Mouse (Mus musculus) liver, embryonic 16.5 days (tissue): ENCODE results near the gene Prkn. TPM values are rescaled to one million over a fixed set of nuclear protein-coding genes. Genes with fewer than 3 reads are reported as not detected.

Experiments used
- ATAC-seq: fragments of 200-750 bp; cut with Nextera tagmentation; 2 replicates; pipeline ENCODE4 v1.8.0; 2017; ENCODE audit warnings: low read depth, mild to moderate bottlenecking, moderate number of reproducible peaks, moderate library complexity
- H3K27ac ChIP-seq: fragments of 300-500 bp; sonication (generic); 2 replicates; pipeline ENCODE4 v1.5.1; 2014; ENCODE audit warnings: mild to moderate bottlenecking, low read length
- H3K27me3 ChIP-seq: fragments of 300-500 bp; sonication (generic); 2 replicates; pipeline ENCODE4 v1.6.1; 2014; ENCODE audit warnings: low read depth, low read length, mixed read lengths; ENCODE audit not compliant: control insufficient read depth, insufficient read depth
- H3K36me3 ChIP-seq: fragments of 300-500 bp; sonication (generic); 2 replicates; pipeline ENCODE4 v1.6.1; 2014; ENCODE audit warnings: mild to moderate bottlenecking; ENCODE audit not compliant: control insufficient read depth, insufficient read depth
- H3K4me1 ChIP-seq: fragments of 300-500 bp; sonication (generic); 2 replicates; pipeline ENCODE4 v1.6.1; 2014; ENCODE audit warnings: low read depth, low read length, mixed read lengths; ENCODE audit not compliant: control insufficient read depth
- H3K4me2 ChIP-seq: fragments of 300-500 bp; sonication (generic); 2 replicates; pipeline ENCODE4 v1.6.1; 2014; ENCODE audit warnings: low read depth, low read length, mixed read lengths
- H3K4me3 ChIP-seq: fragments of 300-500 bp; sonication (generic); 2 replicates; pipeline ENCODE4 v1.5.1; 2014; ENCODE audit warnings: low read depth, mild to moderate bottlenecking, low read length
- H3K9ac ChIP-seq: fragments of 300-500 bp; sonication (generic); 2 replicates; pipeline ENCODE4 v1.6.1; 2014; ENCODE audit warnings: low read depth, low read length
- H3K9me3 ChIP-seq: fragments of 300-500 bp; sonication (generic); replicated peaks from 2 replicates; pipeline ENCODE4 v1.6.1; 2016; ENCODE audit warnings: low read length; ENCODE audit not compliant: control insufficient read depth
- WGBS: fragments of 180-500 bp; shearing (Covaris S2); extraction: QIAGEN DNeasy Blood & Tissue Kit; methylation state at CpG from one replicate; pipeline ENCODE4 v1.1.7; 2014; ENCODE audit not compliant: insufficient replicate concordance; 5-methylcytosine and 5-hydroxymethylcytosine counted together
- polyA plus RNA-seq: library from polyadenylated mRNA; unstranded; fragments of >200 nt; fragmentation: Nextera tagmentation; extraction: Ambion mirVana; gene quantifications from 2 replicates; pipeline ENCODE4 v1.2.1, GENCODE M21; 2015

Prkn gene
- polyA plus RNA-seq, 1 experiment from 2014 or later, result 0.70 TPM

DNA sequence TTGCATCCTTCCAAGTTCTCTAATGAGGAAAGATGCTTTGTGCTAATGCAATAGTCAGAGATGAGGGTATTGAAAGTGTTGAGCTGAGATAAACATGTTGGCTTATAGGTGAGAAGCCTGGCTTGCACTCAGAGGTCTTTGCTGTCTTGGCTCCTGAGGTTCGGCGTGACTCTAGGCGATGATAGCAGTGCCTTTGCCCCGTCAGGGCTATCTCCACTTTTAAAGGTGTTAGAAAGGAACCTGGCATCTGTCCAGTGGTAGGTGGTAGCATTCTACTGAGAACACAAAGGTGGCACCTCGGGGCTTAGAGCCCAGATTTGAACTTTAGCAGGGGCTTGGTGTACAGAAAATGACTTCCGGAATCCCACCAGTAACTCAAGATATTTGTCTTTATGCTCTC is 554.4 kb downstream of the Prkn start:
- no peaks in the 10 kb centered on the region for H3K36me3 ChIP-seq
- no peak overlapping the region for H3K4me3 ChIP-seq
- H3K4me2 ChIP-seq, result no peak overlapping the region
- WGBS, result 70% methylated on average over 6 of the region's 6 CpGs
- H3K27ac ChIP-seq, result no peak overlapping the region
- no peak for ATAC-seq
- no peaks in the 10 kb centered on the region for H3K9me3 ChIP-seq
- no peaks in the 10 kb centered on the region for H3K27me3 ChIP-seq
- no peaks in the 10 kb centered on the region for H3K4me1 ChIP-seq
- no peak overlapping the region for H3K9ac ChIP-seq

DNA sequence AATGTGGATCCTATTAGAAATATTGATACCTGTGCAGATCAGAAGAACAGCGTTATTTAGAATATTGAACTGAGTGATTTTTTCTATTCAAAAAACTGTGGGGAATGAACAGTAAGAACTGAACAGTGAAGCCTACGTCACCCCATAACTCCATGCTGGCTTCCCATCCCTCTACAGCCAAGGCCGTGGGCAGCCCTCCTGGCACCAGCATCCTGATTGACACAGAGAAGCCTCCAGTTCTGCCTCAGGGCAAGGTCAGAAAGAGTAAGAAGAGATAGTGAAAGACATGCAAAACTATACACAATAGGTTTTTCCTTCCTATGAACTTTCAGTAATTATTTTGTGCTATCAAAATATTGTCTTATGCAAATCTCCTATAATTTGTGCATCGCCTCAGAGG is 557.5 kb downstream of the Prkn start:
- no peak for ATAC-seq
- H3K27ac ChIP-seq, result no peak overlapping the region
- H3K4me3 ChIP-seq, result no peak overlapping the region
- H3K4me2 ChIP-seq, result no peak overlapping the region
- no peaks in the 10 kb centered on the region for H3K36me3 ChIP-seq
- no peaks in the 10 kb centered on the region for H3K4me1 ChIP-seq
- H3K27me3 ChIP-seq, result no peaks in the 10 kb centered on the region
- 61% methylated on average over 4 of the region's 4 CpGs for WGBS
- no peak overlapping the region for H3K9ac ChIP-seq
- H3K9me3 ChIP-seq, result no peaks in the 10 kb centered on the region

DNA sequence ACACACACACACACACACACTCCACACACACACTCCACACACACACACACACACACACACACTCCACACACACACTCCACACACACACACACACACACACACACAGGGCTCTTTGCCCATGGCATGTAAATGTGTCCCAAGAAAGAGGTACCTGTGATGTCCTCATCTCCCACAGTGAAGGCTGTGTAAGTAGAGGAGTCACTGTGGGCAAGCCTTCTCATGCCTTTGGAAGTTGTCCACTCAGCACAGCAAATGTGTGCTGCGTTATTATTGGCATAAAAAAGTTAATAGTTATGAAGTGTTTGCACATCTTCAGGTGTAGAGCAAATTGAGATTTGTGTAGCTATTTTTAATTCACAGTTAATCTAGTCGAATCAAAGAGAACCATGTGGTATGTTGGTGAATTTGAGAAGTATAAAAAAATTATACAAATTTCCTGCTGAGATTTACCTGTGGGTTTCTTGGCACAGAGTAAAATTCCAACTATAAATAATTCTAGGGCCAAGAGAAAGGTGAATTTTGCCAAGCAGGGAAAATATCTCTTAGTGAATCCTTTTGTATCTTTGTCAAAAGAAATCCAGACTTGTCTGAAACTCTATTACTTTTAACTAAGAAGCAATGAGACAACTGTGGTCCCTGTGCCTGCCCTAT is 562.2 kb downstream of the Prkn start:
- no peak overlapping the region for H3K9ac ChIP-seq
- no peak overlapping the region for H3K4me3 ChIP-seq
- no peak overlapping the region for H3K27ac ChIP-seq
- H3K9me3 ChIP-seq, result no peaks in the 10 kb centered on the region
- no peak for ATAC-seq
- WGBS, result 53% methylated on average over 2 of the region's 2 CpGs
- H3K4me1 ChIP-seq, result no peaks in the 10 kb centered on the region
- H3K36me3 ChIP-seq, result no peaks in the 10 kb centered on the region
- H3K27me3 ChIP-seq, result no peaks in the 10 kb centered on the region
- no peak overlapping the region for H3K4me2 ChIP-seq

DNA sequence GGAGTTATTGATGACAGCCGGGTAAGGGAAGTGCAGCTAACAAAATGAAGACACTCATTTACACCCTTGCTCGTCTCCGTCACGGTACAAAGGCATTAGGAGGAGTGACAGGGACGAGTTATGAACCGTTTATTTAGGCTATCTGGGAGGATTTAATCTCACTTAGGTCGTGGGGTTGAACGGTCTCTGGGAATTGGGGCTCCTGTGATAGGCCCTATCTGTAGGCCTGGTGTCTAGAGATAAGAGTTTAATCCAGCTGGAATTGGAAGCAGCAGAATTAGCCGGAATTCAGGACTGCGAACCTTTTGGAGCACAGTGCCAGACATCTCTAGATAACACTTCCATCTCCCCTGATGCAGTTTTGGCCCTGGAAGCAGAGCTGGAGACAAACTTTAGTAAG is 571.2 kb downstream of the Prkn start:
- no peak overlapping the region for H3K4me2 ChIP-seq
- no peaks in the 10 kb centered on the region for H3K9me3 ChIP-seq
- H3K27me3 ChIP-seq, result no peaks in the 10 kb centered on the region
- no peak for ATAC-seq
- no peak overlapping the region for H3K27ac ChIP-seq
- H3K4me1 ChIP-seq, result no peaks in the 10 kb centered on the region
- no peaks in the 10 kb centered on the region for H3K36me3 ChIP-seq
- 38% methylated on average over 10 of the region's 10 CpGs for WGBS
- H3K4me3 ChIP-seq, result no peak overlapping the region
- H3K9ac ChIP-seq, result no peak overlapping the region

DNA sequence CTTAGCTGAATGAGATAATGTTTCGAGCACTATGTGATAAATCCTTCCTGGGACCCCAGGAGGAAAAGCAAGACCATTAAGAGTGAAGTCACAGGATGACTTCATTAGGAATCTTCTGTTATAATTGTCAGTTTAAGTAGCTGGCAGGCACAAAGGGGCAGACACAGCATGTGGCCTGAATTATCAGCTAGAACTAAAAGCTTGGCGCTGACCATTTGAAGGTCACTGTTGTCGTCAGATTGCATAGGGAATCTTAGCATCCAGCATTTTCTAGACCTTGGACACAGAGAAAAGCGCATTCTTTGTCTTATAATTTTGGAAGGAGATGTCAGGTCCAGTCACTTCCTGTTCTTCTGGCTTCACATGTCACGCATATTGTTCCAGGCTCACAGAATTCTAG is 573.5 kb downstream of the Prkn start:
- Histone ChIP-seq H3K27me3 (no peaks in the 10 kb centered on the region), H3K4me3 (no peak overlapping the region), H3K4me2 (no peak overlapping the region), H3K36me3 (no peaks in the 10 kb centered on the region), H3K9me3 (no peaks in the 10 kb centered on the region), H3K27ac (no peak overlapping the region), H3K4me1 (no peaks in the 10 kb centered on the region), H3K9ac (no peak overlapping the region)
- ATAC-seq, result no peak
- 61% methylated on average over 5 of the region's 5 CpGs for WGBS

DNA sequence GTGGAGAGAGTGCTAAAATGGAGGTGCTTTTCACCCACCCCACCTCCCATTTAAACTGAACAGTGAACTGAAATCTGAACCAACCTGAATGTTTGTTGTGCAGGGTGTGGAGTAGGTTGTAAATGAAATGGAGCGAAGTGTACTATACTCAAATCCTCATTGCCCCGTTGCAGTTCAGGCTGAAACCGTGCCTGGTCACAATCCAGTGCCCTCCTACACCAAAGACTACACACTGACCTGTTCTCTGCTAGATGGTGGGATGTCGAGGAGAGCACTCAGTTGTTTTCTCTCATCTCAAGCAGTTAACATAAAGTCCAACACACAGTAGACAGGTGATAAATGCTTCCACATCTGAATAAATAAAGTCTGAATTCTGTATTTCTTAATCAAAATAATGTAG is 574.1 kb downstream of the Prkn start:
- no peak overlapping the region for H3K4me3 ChIP-seq
- no peaks in the 10 kb centered on the region for H3K9me3 ChIP-seq
- ATAC-seq, result no peak
- H3K9ac ChIP-seq, result no peak overlapping the region
- H3K4me1 ChIP-seq, result no peaks in the 10 kb centered on the region
- H3K36me3 ChIP-seq, result no peaks in the 10 kb centered on the region
- H3K4me2 ChIP-seq, result no peak overlapping the region
- WGBS, result 53% methylated on average over 4 of the region's 4 CpGs
- H3K27ac ChIP-seq, result no peak overlapping the region
- H3K27me3 ChIP-seq, result no peaks in the 10 kb centered on the region

DNA sequence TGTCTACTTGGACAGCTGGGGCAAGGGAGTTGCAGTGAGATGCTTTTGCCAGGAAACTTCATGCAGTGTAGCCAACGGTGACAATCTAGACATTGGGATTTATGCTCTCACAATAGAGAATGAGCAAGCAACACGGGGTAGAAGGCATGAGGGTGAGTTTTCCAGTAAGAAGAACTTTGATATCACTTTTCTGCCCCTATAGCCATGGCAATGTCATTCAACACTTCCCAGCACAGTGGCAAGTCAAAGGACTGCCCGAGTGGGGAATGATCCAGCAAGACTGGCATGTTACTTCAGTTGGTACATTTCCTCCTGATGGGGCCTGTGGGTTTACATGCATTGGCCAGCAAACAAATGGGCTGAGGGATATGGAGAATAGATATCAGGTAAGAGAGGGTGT is 577.0 kb downstream of the Prkn start:
- 59% methylated on average over 3 of the region's 3 CpGs for WGBS
- Histone ChIP-seq H3K4me1 (no peaks in the 10 kb centered on the region), H3K36me3 (no peaks in the 10 kb centered on the region), H3K27ac (no peak overlapping the region), H3K4me3 (no peak overlapping the region), H3K9ac (no peak overlapping the region), H3K4me2 (no peak overlapping the region), H3K27me3 (no peaks in the 10 kb centered on the region), H3K9me3 (no peaks in the 10 kb centered on the region)
- ATAC-seq, result no peak

DNA sequence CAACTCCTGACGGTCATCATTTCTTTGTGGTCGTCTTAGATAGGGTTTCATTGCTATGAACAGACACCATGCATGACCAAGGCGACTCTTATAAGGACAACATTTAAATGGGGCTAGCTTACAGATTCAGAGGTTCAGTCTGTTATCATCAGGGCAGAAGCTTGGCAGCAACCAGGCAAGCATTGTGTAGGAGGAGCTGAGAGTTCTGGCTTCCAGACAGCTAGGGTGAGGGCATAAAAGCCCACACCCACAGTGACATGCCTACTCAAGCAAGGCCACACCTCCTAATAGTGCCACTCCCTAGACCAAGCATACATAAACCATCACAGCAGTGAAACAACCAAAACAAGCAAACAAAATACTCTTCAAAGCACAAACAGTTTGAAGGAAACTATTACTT is 579.3 kb downstream of the Prkn start:
- no peak overlapping the region for H3K4me3 ChIP-seq
- H3K4me1 ChIP-seq, result no peaks in the 10 kb centered on the region
- no peaks in the 10 kb centered on the region for H3K27me3 ChIP-seq
- no peaks in the 10 kb centered on the region for H3K36me3 ChIP-seq
- no peak overlapping the region for H3K27ac ChIP-seq
- no peak overlapping the region for H3K4me2 ChIP-seq
- H3K9me3 ChIP-seq, result no peaks in the 10 kb centered on the region
- 53% methylated on average over 3 of the region's 3 CpGs for WGBS
- ATAC-seq, result no peak
- no peak overlapping the region for H3K9ac ChIP-seq

DNA sequence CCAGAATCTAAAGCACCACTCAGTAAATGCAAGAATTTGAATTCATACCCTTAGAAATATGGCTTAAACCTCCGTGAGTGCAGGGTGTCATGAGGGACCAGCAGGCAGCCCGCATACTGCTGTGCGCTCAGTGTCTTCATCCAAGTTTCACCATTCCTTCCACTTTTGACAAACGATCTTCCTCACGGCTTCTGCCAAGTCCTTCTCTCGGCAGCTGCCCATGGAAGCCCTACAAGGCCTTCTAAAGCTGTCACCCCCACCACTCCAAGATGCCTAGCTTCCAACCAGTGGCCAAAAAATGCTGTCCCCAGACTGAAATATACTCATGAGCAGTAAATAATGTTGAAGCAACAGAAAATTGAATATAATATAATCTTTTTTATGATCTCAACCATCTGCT is 580.7 kb downstream of the Prkn start:
- no peak for ATAC-seq

More for the DNA sequence above, 580.7 kb downstream of the Prkn start:
- WGBS, result 76% methylated on average over 6 of the region's 6 CpGs
- H3K4me1 ChIP-seq, result no peaks in the 10 kb centered on the region
- no peak overlapping the region for H3K4me2 ChIP-seq
- no peaks in the 10 kb centered on the region for H3K36me3 ChIP-seq
- no peak overlapping the region for H3K9ac ChIP-seq
- H3K9me3 ChIP-seq, result no peaks in the 10 kb centered on the region
- no peak overlapping the region for H3K4me3 ChIP-seq
- H3K27ac ChIP-seq, result no peak overlapping the region
- no peaks in the 10 kb centered on the region for H3K27me3 ChIP-seq
